In the genomic region with DNA sequence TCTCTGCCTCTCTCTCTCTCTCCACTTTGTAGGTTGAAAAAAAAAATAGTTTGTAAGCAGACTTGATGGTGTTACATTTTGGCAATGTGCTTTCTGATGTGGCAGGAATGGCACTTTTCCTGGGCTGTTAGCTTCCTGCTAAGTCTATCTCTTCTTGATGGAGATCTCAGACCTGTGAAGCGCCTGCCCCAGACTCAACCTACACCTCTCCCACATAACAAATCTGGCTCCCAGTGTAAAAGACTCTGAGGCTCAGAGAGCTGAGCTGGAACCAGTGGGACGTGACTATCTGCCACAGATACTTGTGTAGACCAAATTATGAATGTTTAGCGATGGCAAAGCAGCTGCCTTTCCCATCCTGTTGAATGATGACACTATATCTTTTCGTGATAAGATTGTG, we compare ENCODE assay signal across 13 mouse cellular contexts.
"Had no signal": no experiment of that assay in that cellular context is flagged by ENCODE, and none has a peak within 500 bp of the region (broad histone marks: within the 10 kb centered on the region; RNA-seq: fewer than 3 reads in every experiment).

No protein-coding gene starts in this region.

- ATAC-seq: intestine, embryonic 15.5 days; liver, postnatal 0 days; lung, postnatal 0 days; midbrain, embryonic 15.5 days had no signal

- DNase-seq: kidney, adult 11 months; kidney, adult 8-10 months; kidney, postnatal 10 days; kidney, postnatal 36 days; layer of hippocampus, postnatal 36 days; left cerebral cortex, postnatal 4 days; liver, postnatal 0 days; lung, embryonic 14.5 days; right cerebral cortex, postnatal 14 days; thymus, postnatal 25 days had no signal
